Mouse (Mus musculus) cerebellum, adult 9-10 months (tissue): Measurements from ENCODE around the gene Hist1h2ae.
"Not testable (repeated sequence)": the region's sequence is repeated elsewhere in the genome, so short reads cannot be mapped to it uniquely, and the experiment has no call there.

Experiments
- DNase-seq: peaks from one replicate; pipeline ENCODE4 v3.0.0; 2022

Hist1h2ae gene

GRCm38 (mm10) chr13:23583387-23584068, 12.5 kb upstream of the Hist1h2ae start:
- DNase-seq: peak; percentile 9

GRCm38 (mm10) chr13:23582219-23583056, 11.4 kb upstream of the Hist1h2ae start:
- DNase-seq: peak; percentile 40

- peak; percentile 99 for DNase-seq
Observed at GRCm38 (mm10) chr13:23581408-23582218, 10.6 kb upstream of the Hist1h2ae start, which contains the start of gene Hist1h4d. TSS of gene Hist1h4d (plus strand) at chr13:23581598.

- no peak for DNase-seq
Observed at GRCm38 (mm10) chr13:23577835-23578234, 6.8 kb upstream of the Hist1h2ae start.

GRCm38 (mm10) chr13:23576906-23577639, 6.1 kb upstream of the Hist1h2ae start:
- no peak for DNase-seq

- DNase-seq: no peak
Observed at GRCm38 (mm10) chr13:23576351-23576881, 5.4 kb upstream of the Hist1h2ae start.

GRCm38 (mm10) chr13:23575864-23576313, 4.9 kb upstream of the Hist1h2ae start:
- not testable (repeated sequence) for DNase-seq

GRCm38 (mm10) chr13:23575271-23575851, 4.3 kb upstream of the Hist1h2ae start, which contains the start of gene Hist1h3d:
TSS of gene Hist1h3d (plus strand) at chr13:23575763.
- DNase-seq: peak; percentile 53

- DNase-seq: not testable (repeated sequence)
Observed at GRCm38 (mm10) chr13:23574546-23575170, 3.6 kb upstream of the Hist1h2ae start.

GRCm38 (mm10) chr13:23573898-23574524, 3.0 kb upstream of the Hist1h2ae start, which contains the start of the genes Hist1h2bf and Hist1h2ad:
TSS of gene Hist1h2bf (minus strand) at chr13:23574196.
TSS of gene Hist1h2ad (plus strand) at chr13:23574381.
- peak; percentile 89 for DNase-seq

GRCm38 (mm10) chr13:23573034-23573897, 2.2 kb upstream of the Hist1h2ae start:
- not testable (repeated sequence) for DNase-seq

- no peak for DNase-seq
Observed at GRCm38 (mm10) chr13:23572218-23573033, 1.4 kb upstream of the Hist1h2ae start.

GRCm38 (mm10) chr13:23571504-23572217, 641 bp upstream of the Hist1h2ae start:
- DNase-seq: not testable (repeated sequence)

- DNase-seq: not testable (repeated sequence)
Observed at GRCm38 (mm10) chr13:23570261-23571021, 579 bp downstream of the Hist1h2ae start.

- DNase-seq: no peak
Observed at GRCm38 (mm10) chr13:23564482-23564881, 6.5 kb downstream of the Hist1h2ae start.

GRCm38 (mm10) chr13:23562699-23563462, 8.1 kb downstream of the Hist1h2ae start:
- peak; percentile 80 for DNase-seq
